Mouse (Mus musculus) liver, embryonic 14.5 days (tissue): ENCODE measurements around the gene Arntl2. TPM values are rescaled to one million over a fixed set of nuclear protein-coding genes. Genes with fewer than 3 reads are reported as not detected.
"Not testable (repeated sequence)": the region's sequence is repeated elsewhere in the genome, so short reads cannot be mapped to it uniquely, and the experiment has no call there.

Experiments
- ATAC-seq: fragments of 200-750 bp; cut with Nextera tagmentation; 2 replicates; pipeline ENCODE4 v1.8.0; 2017; ENCODE audit warnings: moderate number of reproducible peaks, mild to moderate bottlenecking, moderate library complexity; ENCODE audit not compliant: insufficient read depth
- DNase-seq, 3 experiments: peaks; one replicate each; pipeline ENCODE4 v3.0.0-alpha.2; 2012 to 2013; ENCODE audit warnings: low read depth in 3 of 3, low spot score in 3 of 3
- H3K27ac ChIP-seq: fragments of 300-500 bp; sonication (generic); 2 replicates; pipeline ENCODE4 v1.5.1; 2014; ENCODE audit warnings: moderate library complexity, mild to moderate bottlenecking, control low read depth, inconsistent platforms
- H3K27me3 ChIP-seq: fragments of 300-500 bp; sonication (generic); 2 replicates; pipeline ENCODE4 v1.6.1; 2014; ENCODE audit warnings: mild to moderate bottlenecking, low read length, moderate library complexity; ENCODE audit not compliant: control insufficient read depth, insufficient read depth
- H3K36me3 ChIP-seq: fragments of 300-500 bp; sonication (generic); replicated peaks from 2 replicates; pipeline ENCODE4 v1.6.1; 2014; ENCODE audit warnings: low read depth; ENCODE audit not compliant: control insufficient read depth, insufficient read depth
- H3K4me1 ChIP-seq, 2 experiments: fragments of 200-500 bp in 1 of 2; fragments of 300-500 bp in 1 of 2; sonication (generic) in 1 of 2; replicated peaks; 2 replicates each; pipeline ENCODE4 v1.6.1; 2012 to 2014; ENCODE audit warnings: antibody characterized with exemption in 1 of 2, inconsistent platforms in 1 of 2, low read length in 1 of 2; ENCODE audit not compliant: control insufficient read depth in 2 of 2, insufficient read depth in 2 of 2
- H3K4me2 ChIP-seq: fragments of 300-500 bp; sonication (generic); 2 replicates; pipeline ENCODE4 v1.6.1; 2014; ENCODE audit warnings: low read depth, mild to moderate bottlenecking, control low read depth, moderate library complexity
- H3K4me3 ChIP-seq, 2 experiments: fragments of 200-500 bp in 1 of 2; fragments of 300-500 bp in 1 of 2; sonication (generic) in 1 of 2; 2 replicates each; pipeline ENCODE4 v1.5.1; 2012 to 2014; ENCODE audit warnings: low read depth in 2 of 2, low read length in 2 of 2, mild to moderate bottlenecking in 2 of 2, control low read depth in 1 of 2, inconsistent platforms in 1 of 2, moderate library complexity in 1 of 2; ENCODE audit not compliant: insufficient read depth in 1 of 2
- H3K9ac ChIP-seq: fragments of 300-500 bp; sonication (generic); replicated peaks from 2 replicates; pipeline ENCODE4 v1.6.1; 2014; ENCODE audit warnings: mild to moderate bottlenecking, control low read depth, moderate library complexity
- H3K9me3 ChIP-seq: fragments of 300-500 bp; sonication (generic); 2 replicates; pipeline ENCODE4 v1.6.1; 2016; ENCODE audit warnings: low read length, mixed read lengths; ENCODE audit not compliant: control insufficient read depth
- CTCF ChIP-seq: IDR thresholded peaks from 2 replicates; pipeline ENCODE4 v1.5.1; 2016; ENCODE audit warnings: antibody characterized with exemption, low read depth, control low read depth
- EP300 ChIP-seq: IDR thresholded peaks from 2 replicates; pipeline ENCODE4 v1.6.1; 2016; ENCODE audit warnings: antibody characterized with exemption, low read depth
- WGBS: fragments of 180-500 bp; shearing (Covaris S2); extraction: QIAGEN DNeasy Blood & Tissue Kit; methylation state at CpG from one replicate; pipeline ENCODE4 v1.1.7; 2014; ENCODE audit not compliant: insufficient replicate concordance; 5-methylcytosine and 5-hydroxymethylcytosine counted together
- polyA plus RNA-seq, 2 experiments: library from polyadenylated mRNA; depleted of rRNA in 1 of 2; stranded (reverse) in 1 of 2; unstranded in 1 of 2; fragments of >200 nt; fragmentation: Nextera tagmentation in 1 of 2; extraction: Ambion mirVana in 1 of 2; gene quantifications; 2 replicates each; pipeline versions ENCODE4 v1.2.1 to v1.2.3; 2012 to 2014

The Arntl2 gene
- polyA plus RNA-seq, 2 experiments = 0.08 to 0.49 TPM

DNA sequence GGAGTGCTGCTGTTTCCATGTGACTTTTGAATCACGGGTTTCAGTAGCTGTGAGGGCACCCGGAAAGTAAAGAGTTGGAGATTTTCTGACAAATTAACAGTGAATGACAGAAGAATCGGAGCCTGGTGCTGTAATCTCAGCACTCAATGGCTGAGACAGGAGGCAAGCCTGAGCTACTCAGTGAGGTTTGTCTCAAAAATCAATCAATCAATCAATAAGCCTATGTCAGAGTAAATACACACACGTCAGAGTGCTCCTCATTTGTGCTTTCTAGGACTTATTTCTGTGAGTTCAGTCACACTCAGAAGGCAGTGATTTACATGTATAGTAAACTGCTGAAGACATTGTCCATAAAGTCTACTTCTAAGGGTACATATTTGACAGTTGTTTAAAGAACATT is 30.6 kb upstream of the Arntl2 start:
- H3K27ac ChIP-seq = no peak overlapping the region
- no peak for ATAC-seq
- 0 out of 2 replicates have a peak, but pooled peaks cover 3% of the 10 kb centered on the region for H3K36me3 ChIP-seq
- H3K4me1 ChIP-seq = no peaks in the 10 kb centered on the region
- no peaks in the 10 kb centered on the region for H3K27me3 ChIP-seq
- H3K9me3 ChIP-seq = no peaks in the 10 kb centered on the region
- DNase-seq = no peak
- 62% methylated on average over 4 of the region's 4 CpGs for WGBS
- no peak overlapping the region for H3K4me2 ChIP-seq
- TF ChIP-seq EP300 (no peak), CTCF (no peak)
- H3K4me3 ChIP-seq = no peak overlapping the region
- H3K9ac ChIP-seq = no peak overlapping the region

DNA sequence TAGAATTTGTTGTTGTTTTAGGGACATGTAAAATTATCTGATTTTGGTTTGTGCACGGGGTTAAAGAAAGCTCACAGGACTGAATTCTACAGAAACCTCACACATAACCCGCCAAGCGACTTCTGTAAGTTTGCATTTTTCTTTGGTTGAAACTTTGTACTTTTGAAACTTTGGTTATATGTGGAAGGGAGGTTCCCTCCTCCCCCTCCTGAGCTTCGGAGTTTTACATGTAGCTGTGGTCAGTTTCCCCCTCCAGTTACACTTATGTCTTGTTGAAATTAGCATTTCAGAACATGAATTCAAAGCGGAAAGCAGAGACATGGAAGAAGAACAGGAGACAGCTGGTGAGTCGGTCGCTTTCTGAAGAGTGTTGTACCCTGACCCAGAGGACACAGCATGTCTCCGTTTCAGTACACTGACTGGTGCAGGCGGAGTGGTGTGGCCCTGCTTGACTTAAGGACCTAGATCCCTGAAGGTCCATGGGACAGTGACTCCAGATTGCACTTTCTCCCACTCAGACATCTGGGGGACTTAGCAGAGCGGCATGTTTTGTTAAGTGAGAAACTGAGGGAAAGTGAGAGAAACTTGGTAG is 26.9 kb upstream of the Arntl2 start:
- 0 out of 2 replicates have a peak, but pooled peaks cover 3% of the 10 kb centered on the region for H3K36me3 ChIP-seq
- no peaks in the 10 kb centered on the region for H3K27me3 ChIP-seq
- no peak for ATAC-seq
- no peak overlapping the region for H3K4me3 ChIP-seq
- no peak for DNase-seq
- no peaks in the 10 kb centered on the region for H3K4me1 ChIP-seq
- no peak overlapping the region for H3K27ac ChIP-seq
- no peak overlapping the region for H3K9ac ChIP-seq
- TF ChIP-seq EP300 = no peak
- no peak for TF ChIP-seq CTCF
- no peak overlapping the region for H3K4me2 ChIP-seq
- H3K9me3 ChIP-seq = no peaks in the 10 kb centered on the region
- WGBS = 74% methylated on average over 10 of the region's 10 CpGs

DNA sequence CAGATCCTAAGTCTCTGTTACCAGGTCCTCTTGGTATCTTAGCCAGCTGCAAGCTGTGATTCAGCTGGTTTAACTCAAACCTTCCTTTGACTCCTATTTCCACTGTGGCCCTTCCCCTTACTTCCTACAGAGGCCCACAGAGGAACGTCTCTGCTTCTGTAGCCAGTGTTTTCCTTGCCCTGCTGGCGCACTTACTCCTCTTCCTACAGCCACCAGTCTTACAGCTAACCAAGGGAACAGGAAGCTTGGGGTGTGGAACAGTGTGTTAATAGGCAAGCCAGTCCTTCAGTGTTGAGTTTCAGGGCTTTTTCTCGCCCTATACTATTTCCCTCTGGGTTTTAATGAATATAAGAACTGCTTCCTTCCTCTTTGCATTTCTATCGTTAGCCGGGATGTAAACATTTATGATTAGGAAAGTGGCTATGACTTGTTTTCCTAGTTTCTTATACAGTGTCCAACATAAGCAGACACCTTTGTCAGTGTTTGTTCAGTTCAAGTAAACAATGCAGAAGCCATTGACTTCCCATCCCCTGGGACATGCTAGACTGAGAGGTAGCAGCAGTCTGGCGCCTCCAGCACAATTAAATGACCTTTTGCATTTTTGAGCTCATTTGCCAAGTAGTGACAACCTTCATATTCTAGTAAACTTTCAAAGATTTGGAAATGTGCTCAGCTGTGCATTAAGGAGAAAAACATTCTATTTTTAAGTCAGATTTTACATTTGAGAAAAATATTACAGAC is 25.7 kb upstream of the Arntl2 start:
- TF ChIP-seq EP300 (no peak), CTCF (no peak)
- no peak for DNase-seq
- Histone ChIP-seq H3K9me3 (no peaks in the 10 kb centered on the region), H3K27me3 (no peaks in the 10 kb centered on the region), H3K9ac (no peak overlapping the region), H3K4me3 (no peak overlapping the region), H3K27ac (no peak overlapping the region), H3K4me2 (no peak overlapping the region), H3K36me3 (peaks cover 3% of the 10 kb centered on the region; the same call in 1 of the 2 replicates), H3K4me1 (no peaks in the 10 kb centered on the region)
- WGBS = 48% methylated on average over 6 of the region's 6 CpGs
- no peak for ATAC-seq

DNA sequence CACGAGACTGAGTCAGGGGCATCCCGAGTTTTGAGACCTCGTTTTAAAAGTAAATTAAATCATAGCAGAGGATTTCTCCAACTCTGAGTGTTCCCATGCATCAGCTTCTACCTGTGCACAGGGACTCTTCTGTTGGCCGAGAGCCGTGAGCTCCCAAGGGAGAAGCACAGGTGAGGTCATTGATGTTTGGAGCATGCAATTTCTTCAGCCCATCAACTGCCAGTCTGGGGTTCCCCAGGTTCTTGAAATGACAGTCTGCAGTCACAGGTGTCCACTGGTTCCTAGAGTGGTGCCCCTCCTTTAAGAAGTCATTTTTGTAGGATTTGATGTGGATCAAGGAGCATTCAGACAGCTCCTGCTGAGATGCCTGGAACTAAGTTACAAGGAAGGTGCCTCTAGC is 25.0 kb upstream of the Arntl2 start:
- Histone ChIP-seq H3K27me3 (no peaks in the 10 kb centered on the region), H3K4me3 (no peak overlapping the region), H3K36me3 (peaks cover 3% of the 10 kb centered on the region; the same call in 1 of the 2 replicates), H3K4me1 (no peaks in the 10 kb centered on the region), H3K4me2 (no peak overlapping the region), H3K27ac (no peak overlapping the region), H3K9ac (no peak overlapping the region), H3K9me3 (no peaks in the 10 kb centered on the region)
- ATAC-seq (no peak), DNase-seq (no peak)
- no peak for TF ChIP-seq EP300
- TF ChIP-seq CTCF = no peak
- WGBS = 62% methylated on average over 5 of the region's 5 CpGs

DNA sequence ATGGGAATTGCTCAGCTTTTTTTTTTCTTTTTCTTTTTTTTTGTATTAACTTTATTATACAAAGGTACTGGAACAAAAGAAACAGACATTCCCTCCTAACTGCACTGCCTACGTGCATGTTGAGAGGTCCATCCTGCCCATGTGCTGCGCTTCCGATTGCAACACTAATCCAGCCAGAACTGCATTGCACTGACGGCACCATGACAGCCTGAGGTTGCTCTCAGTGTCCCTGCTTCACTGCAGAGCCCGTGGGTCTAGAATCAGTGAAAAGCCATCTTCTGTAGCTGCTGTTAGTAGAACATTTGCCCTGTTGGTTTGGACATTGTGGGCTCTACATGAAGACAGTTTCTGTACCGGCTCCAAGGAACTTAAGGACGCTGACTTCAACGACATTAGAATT is 20.0 kb upstream of the Arntl2 start:
- H3K4me1 ChIP-seq, DNase-seq, ATAC-seq, H3K4me2 ChIP-seq, H3K9ac ChIP-seq, H3K27me3 ChIP-seq, H3K27ac ChIP-seq, H3K4me3 ChIP-seq, H3K9me3 ChIP-seq, H3K36me3 ChIP-seq: not testable (repeated sequence)
- 65% methylated on average over 8 of the region's 8 CpGs for WGBS
